Mouse (Mus musculus): Measurements from ENCODE around the gene Prkrip1. TPM values are rescaled to one million over a fixed set of nuclear protein-coding genes. Genes with fewer than 3 reads are reported as not detected.

Gene Prkrip1
- polyA plus RNA-seq, 1 experiment from 2014 or later = 30.6 TPM

GRCm38 (mm10) chr5:136137658-136138274 is 61.0 kb downstream of the Prkrip1 start:
- no peak for TF ChIP-seq EP300 (optimal IDR thresholded peaks at IDR 0.05)
- TF ChIP-seq CTCF (IDR thresholded peaks at IDR 0.05; ENCODE audit: low read depth) = peak; percentile 75
- no peak overlapping the region for H3K27ac ChIP-seq (replicated peaks)
- H3K4me1 ChIP-seq (replicated peaks; ENCODE audit: control insufficient read depth, insufficient read depth) = 0 out of 2 replicates have a peak, but pooled peaks cover 3% of the 10 kb centered on the region
- DNase-seq (ENCODE audit: low spot score) = peak; percentile 66
- no peak overlapping the region for H3K4me2 ChIP-seq (replicated peaks; ENCODE audit: low read depth)
- WGBS = 79% methylated on average over 13 of the region's 13 CpGs
- no peak overlapping the region for H3K4me3 ChIP-seq (ENCODE audit: low read depth, low read length)
- no peak for ATAC-seq (ENCODE audit: low FRiP score, low TSS enrichment)
- no peaks in the 10 kb centered on the region for H3K27me3 ChIP-seq (ENCODE audit: control insufficient read depth, insufficient read depth, low read length)
- no peaks in the 10 kb centered on the region for H3K9me3 ChIP-seq (ENCODE audit: control insufficient read depth, low read length)
- H3K9ac ChIP-seq (ENCODE audit: low read length) = no peak overlapping the region
- H3K36me3 ChIP-seq (ENCODE audit: control insufficient read depth, insufficient read depth, low read length) = peaks cover 13% of the 10 kb centered on the region

GRCm38 (mm10) chr5:136136292-136136990 is 62.3 kb downstream of the Prkrip1 start:
- 4% methylated on average over 20 of the region's 20 CpGs for WGBS
- Histone ChIP-seq H3K4me3 (ENCODE audit: low read depth, low read length) (peak overlapping the region; percentile 71), H3K9me3 (ENCODE audit: control insufficient read depth, low read length) (no peaks in the 10 kb centered on the region), H3K4me1 (replicated peaks; ENCODE audit: control insufficient read depth, insufficient read depth) (0 out of 2 replicates have a peak, but pooled peaks cover 3% of the 10 kb centered on the region), H3K36me3 (ENCODE audit: control insufficient read depth, insufficient read depth, low read length) (peaks cover 16% of the 10 kb centered on the region), H3K9ac (ENCODE audit: low read length) (peak overlapping the region; percentile 81), H3K27ac (replicated peaks) (peak overlapping the region; percentile 76), H3K4me2 (replicated peaks; ENCODE audit: low read depth) (peak overlapping the region; percentile 78), H3K27me3 (ENCODE audit: control insufficient read depth, insufficient read depth, low read length) (no peaks in the 10 kb centered on the region)
- DNase-seq (ENCODE audit: low spot score) (no peak), ATAC-seq (ENCODE audit: low FRiP score, low TSS enrichment) (peak; percentile 32)
- TF ChIP-seq EP300 (optimal IDR thresholded peaks at IDR 0.05) (no peak), CTCF (IDR thresholded peaks at IDR 0.05; ENCODE audit: low read depth) (no peak)

GRCm38 (mm10) chr5:136135571-136136291 is 63.0 kb downstream of the Prkrip1 start, which contains the start of the genes Lrwd1 and Alkbh4:
TSS of gene Lrwd1 (minus strand) at chr5:136136074.
TSS of gene Alkbh4 (plus strand) at chr5:136136146.
- DNase-seq (ENCODE audit: low spot score) = peak; percentile 96
- WGBS = under 1% methylated on average over 60 of the region's 60 CpGs
- Histone ChIP-seq H3K4me2 (replicated peaks; ENCODE audit: low read depth) (peak within 1 kb of the TSS; percentile 84), H3K27ac (replicated peaks) (peak within 1 kb of the TSS; percentile 76), H3K9ac (ENCODE audit: low read length) (peak within 1 kb of the TSS; percentile 81), H3K4me3 (ENCODE audit: low read depth, low read length) (peak within 1 kb of the TSS; percentile 71), H3K4me1 (replicated peaks; ENCODE audit: control insufficient read depth, insufficient read depth) (0 out of 2 replicates have a peak, but pooled peaks cover 3% of the 10 kb centered on the region), H3K9me3 (ENCODE audit: control insufficient read depth, low read length) (no peaks in the 10 kb centered on the region), H3K27me3 (ENCODE audit: control insufficient read depth, insufficient read depth, low read length) (no peaks in the 10 kb centered on the region), H3K36me3 (ENCODE audit: control insufficient read depth, insufficient read depth, low read length) (peaks cover 11% of the 10 kb centered on the region)
- TF ChIP-seq EP300 (optimal IDR thresholded peaks at IDR 0.05) (no peak), CTCF (IDR thresholded peaks at IDR 0.05; ENCODE audit: low read depth) (peak; percentile 87)
- peak; percentile 93 for ATAC-seq (ENCODE audit: low FRiP score, low TSS enrichment)

Other genes with a start within 250 kb of the Prkrip1 start
- 1.7 and 2.2 TPM in 2 replicates for gene Ssc4d, start 224.4 kb downstream of the Prkrip1 start, polyA plus RNA-seq (2015; fragmentation: Nextera tagmentation; extraction: Ambion mirVana)
- gene Zp3, start 218.9 kb downstream of the Prkrip1 start, polyA plus RNA-seq (2015; fragmentation: Nextera tagmentation; extraction: Ambion mirVana) = 0.07 TPM in 1 of 2 replicates, not detected in the other
- 13.5 and 16.2 TPM in 2 replicates for gene Dtx2, start 204.2 kb downstream of the Prkrip1 start, polyA plus RNA-seq (2015; fragmentation: Nextera tagmentation; extraction: Ambion mirVana)
- gene Upk3b, start 160.5 kb downstream of the Prkrip1 start, polyA plus RNA-seq (2015; fragmentation: Nextera tagmentation; extraction: Ambion mirVana) = 22.8 and 27.7 TPM in 2 replicates
- 27.4 and 56.0 TPM in 2 replicates for gene Upk3bl, start 144.5 kb downstream of the Prkrip1 start, polyA plus RNA-seq (2015; fragmentation: Nextera tagmentation; extraction: Ambion mirVana)
- gene Rasa4, start 115.0 kb downstream of the Prkrip1 start, polyA plus RNA-seq (2015; fragmentation: Nextera tagmentation; extraction: Ambion mirVana) = 4.0 and 4.7 TPM in 2 replicates
- 171 TPM in 2 replicates for gene Polr2j, start 82.3 kb downstream of the Prkrip1 start, polyA plus RNA-seq (2015; fragmentation: Nextera tagmentation; extraction: Ambion mirVana)
- 8.5 and 9.2 TPM in 2 replicates for gene Lrwd1, start 62.9 kb downstream of the Prkrip1 start, polyA plus RNA-seq (2015; fragmentation: Nextera tagmentation; extraction: Ambion mirVana)
- gene Alkbh4, start 62.8 kb downstream of the Prkrip1 start, polyA plus RNA-seq (2015; fragmentation: Nextera tagmentation; extraction: Ambion mirVana) = 9.4 and 10.3 TPM in 2 replicates
- 6.7 and 7.2 TPM in 2 replicates for gene Orai2, start 28.2 kb downstream of the Prkrip1 start, polyA plus RNA-seq (2015; fragmentation: Nextera tagmentation; extraction: Ambion mirVana)
- gene Sh2b2, start 47.6 kb upstream of the Prkrip1 start, polyA plus RNA-seq (2015; fragmentation: Nextera tagmentation; extraction: Ambion mirVana) = 0.92 and 1.1 TPM in 2 replicates